Mouse (Mus musculus): ENCODE measurements around the gene Hnmt.
"Not testable (repeated sequence)": the region's sequence is repeated elsewhere in the genome, so short reads cannot be mapped to it uniquely, and the experiment has no call there.

Hnmt gene

DNA sequence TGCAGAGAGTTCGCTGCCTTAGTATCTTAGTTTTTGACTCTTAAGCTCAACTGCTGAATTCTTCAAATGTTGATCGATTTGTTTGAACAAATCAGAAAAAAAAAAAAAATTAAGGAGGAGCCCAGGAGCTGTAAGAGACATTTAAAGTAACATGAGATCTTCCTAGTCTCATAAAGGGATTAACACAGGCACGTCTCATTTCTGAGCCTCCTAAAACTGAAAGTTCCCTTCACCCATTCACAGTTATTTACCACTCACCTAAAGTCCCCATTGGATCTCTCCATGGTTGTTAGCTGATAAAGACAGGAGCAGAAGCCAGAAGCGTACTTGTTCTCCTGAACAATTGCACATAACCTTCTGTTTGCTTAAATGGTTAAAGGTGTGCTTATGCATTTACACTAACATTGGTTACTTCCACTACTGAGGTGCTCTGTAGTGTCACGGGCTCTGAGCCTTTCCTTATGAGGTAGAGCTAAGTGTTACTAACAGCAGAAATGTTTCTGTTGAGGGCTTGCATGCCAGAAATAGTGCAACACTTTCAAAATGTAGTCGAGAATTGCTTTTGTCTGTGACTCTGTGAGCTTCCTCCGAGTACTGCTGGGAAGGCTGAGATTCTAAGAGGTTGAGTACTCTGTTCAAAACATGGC is at the start of gene Hnmt:
Gene Hnmt (minus strand): TSS at position 51 of the 647 bp plus-strand sequence.
- no peak for DNase-seq (ENCODE audit: low read depth, low spot score)

DNA sequence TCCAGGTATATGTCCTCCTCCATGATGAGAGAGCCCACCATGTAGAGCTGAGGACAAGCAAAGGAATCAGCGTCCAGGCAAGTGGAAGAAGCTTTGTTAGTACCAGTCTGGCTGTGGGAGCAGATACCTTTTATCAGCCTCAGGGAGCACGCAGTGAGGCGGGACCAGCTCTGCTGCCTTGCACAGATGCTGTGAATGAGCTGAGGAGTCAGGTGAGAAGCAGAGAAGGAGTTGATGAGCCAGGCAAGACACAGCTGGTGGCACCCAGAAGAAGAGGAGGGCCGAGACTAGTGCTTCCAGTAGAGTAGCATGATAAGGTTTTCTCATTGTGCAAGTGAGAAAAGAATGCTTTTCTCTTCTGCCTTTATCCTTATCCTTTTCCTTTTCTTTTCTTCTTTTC is 47.3 kb upstream of the Hnmt start, which contains the start of gene Tbpl2:
Gene Tbpl2 (minus strand): TSS at position 101 of the 400 bp plus-strand sequence.
- DNase-seq (ENCODE audit: low read depth, low spot score): no peak

- DNase-seq (ENCODE audit: low read depth, low spot score): no peak
These were observed 41.7 kb upstream of the Hnmt start for GRCm38 (mm10) chr2:24090921-24091320.

DNA sequence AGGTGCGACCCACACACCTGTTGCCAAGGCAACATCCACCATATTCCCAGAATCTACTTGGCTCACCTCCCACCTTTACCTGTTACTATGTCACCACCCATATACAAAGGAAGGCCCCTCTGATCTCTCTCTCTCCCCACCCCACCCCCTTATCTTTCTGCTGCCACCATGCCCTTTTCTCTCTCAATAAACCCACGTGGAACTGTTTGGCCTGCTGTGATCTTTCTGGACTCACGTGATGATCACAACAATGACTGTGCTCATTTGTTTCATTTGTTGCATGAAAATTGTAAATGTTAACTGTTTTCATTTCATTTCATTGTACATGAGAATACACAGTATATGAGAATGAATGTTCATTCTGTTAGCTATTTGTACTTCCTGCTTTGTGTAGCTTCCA is 1.3 kb upstream of the Hnmt start:
- no peak for DNase-seq (ENCODE audit: low read depth, low spot score)

- no peak for DNase-seq (ENCODE audit: low read depth, low spot score)
These were observed 605 bp downstream of the Hnmt start for GRCm38 (mm10) chr2:24048480-24049097.

- DNase-seq (ENCODE audit: low read depth, low spot score): no peak
These were observed 1.4 kb downstream of the Hnmt start for GRCm38 (mm10) chr2:24047551-24048479.

DNA sequence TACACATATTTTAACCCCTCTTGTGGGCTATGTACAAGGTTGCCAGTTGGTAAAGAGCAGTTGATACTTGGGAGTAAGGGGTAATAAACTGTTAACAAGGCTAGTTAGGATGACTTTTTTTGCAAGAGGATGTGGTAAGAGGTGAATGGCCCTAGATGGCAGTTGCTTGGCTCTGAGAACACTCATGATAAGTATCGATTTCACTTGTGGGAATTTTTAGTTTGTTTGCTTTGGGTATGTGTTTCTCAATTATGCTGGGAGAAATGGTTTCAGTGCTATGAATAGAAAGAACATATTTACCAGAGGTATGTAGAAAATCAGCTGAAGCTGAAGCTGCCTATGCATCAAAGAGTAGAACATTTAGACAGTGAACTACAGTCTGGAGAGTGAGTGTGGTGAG is 6.3 kb downstream of the Hnmt start:
- no peak for DNase-seq (ENCODE audit: low read depth, low spot score)

DNA sequence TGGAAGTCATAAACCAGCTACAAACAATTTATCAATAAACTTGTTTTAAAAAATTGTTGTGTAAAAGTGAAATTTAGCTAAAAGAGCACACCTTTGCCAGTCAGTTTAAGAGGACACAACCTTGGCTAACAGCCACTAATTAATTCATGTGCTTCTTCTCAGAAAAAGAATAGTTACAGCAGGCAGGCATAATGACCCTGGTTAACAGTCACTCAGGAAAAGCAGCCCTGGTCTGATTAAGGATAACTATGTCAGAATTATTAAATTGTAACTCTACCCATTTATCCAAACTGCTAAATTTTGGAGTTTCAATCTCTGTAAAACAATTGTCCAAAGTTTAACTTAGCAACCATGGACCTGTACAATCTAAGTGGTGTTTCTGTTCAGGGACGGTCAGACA is 8.7 kb downstream of the Hnmt start:
- DNase-seq (ENCODE audit: low read depth, low spot score): no peak

GRCm38 (mm10) chr2:24019386-24019785 is 29.8 kb downstream of the Hnmt start:
- DNase-seq (ENCODE audit: low read depth, low spot score): not testable (repeated sequence)

- DNase-seq (ENCODE audit: low read depth, low spot score): no peak
These were observed 30.2 kb downstream of the Hnmt start for GRCm38 (mm10) chr2:24018966-24019365.

DNA sequence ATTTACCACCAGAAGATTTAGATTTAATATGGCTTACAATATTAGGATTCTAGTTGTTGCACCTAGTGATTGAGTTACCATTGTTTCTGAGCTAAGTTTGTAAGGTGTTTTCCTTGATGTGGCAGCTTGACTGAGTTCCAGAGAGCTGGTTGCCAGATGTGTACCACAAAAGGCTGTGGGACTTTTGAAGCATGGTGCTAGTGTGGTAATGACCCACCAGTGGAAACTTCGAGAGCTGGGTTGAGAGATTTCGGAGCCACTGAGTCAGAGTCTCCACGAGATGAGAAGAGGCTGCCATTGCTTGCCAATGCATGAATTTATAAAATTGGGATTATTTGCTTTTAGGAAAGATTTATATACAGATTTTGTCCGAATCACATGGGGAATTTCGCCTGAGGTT is 34.2 kb downstream of the Hnmt start:
- DNase-seq (ENCODE audit: low read depth, low spot score): no peak

DNA sequence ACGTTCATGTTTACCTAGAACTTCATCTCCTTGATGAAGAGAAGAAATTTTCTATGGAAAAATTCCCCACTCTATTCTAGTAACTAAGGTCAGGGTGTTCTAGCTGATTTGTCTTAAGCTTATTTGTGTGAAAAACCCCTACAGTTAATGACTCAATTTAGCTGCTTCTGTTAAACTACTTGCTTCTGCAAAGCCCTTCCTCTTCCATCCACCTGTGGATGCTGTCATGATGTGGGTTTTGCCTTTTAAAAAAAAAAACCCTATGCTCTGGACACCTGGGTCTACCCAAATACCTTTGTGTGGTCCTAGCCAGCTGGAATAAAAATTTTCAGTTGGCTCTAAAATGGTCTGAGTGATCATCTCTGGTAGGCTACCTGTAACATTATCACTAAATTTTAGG is 49.9 kb downstream of the Hnmt start:
- no peak for DNase-seq (ENCODE audit: low read depth, low spot score)

DNA sequence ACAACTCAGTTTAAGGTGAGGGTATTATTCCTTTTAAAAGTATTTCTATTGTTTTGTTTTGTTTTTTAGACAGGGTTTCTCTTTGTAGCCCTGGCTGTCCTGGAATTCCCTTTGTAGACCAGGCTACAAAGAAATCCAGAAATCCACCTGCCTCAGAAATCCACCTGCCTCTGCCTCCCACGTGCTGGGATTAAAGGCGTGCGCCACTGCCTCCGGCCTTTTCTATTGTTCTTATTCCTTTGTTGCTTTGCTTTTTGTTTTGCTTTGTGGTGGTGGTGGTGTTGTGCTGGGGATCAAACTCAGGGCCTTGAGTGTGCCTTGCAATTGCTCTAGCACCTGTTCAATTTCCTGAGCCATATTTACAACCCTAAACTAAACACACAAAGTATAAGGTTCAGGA is 50.4 kb downstream of the Hnmt start:
- no peak for DNase-seq (ENCODE audit: low read depth, low spot score)

DNA sequence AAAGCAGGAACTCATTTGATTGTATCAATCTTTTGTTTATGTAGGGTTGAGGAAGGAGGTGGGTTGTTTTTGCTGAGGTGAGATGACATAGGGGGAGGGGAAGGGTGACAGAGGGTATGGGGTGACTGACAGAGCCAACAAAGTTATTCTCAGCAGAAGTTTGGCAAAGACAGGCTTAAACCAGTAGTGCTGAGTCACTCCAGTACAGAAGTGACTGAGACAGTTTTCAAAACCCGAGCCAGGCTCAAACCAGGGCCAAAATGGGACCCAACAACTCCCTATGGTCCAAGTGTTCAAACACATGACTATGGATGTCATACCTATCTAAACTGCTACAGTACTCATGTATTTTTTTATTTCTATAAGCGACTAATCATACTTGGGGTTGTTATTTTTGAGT is 52.4 kb downstream of the Hnmt start:
- DNase-seq (ENCODE audit: low read depth, low spot score): no peak

GRCm38 (mm10) chr2:23990034-23990573 is 59.1 kb downstream of the Hnmt start:
- not testable (repeated sequence) for DNase-seq (ENCODE audit: low read depth, low spot score)

GRCm38 (mm10) chr2:23987283-23987682 is 61.9 kb downstream of the Hnmt start:
- DNase-seq (ENCODE audit: low read depth, low spot score): no peak

DNA sequence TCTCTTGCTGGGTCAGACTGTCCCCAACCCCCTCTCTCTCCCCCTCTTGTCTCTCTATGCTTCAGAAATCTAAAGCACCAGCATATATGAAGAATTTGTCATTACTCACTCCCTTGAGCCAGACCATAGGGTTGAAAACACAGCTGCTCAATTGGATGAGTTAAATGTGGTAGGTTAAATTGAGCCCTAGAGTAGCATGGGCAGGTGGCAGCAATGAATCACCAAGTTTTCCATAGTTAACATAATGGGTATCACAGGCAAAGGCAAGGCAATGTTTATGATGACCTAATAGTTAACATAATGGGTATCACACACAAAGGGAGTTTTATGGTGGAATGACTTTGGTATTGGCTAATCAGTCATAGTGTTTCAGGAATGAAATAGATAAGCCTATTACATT is 65.9 kb downstream of the Hnmt start:
- no peak for DNase-seq (ENCODE audit: low read depth, low spot score)

DNA sequence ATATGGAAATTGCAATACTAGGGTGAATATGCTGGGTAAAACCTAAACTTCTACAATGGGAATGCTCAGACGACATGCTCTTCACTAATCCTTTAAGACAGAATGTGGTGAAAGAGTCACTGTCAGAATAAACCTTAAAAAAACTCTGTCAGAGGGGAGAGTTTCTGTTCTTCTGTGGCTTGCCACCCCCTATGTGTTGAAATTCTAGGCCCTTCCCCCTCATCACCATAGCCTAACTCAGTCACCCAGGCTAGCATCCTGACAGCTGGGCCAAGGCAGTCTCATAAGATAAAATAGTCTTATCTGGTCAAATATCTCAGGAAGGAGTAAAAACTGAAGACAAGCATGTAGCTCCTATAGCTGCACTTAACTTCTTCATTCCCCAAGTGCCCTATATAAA is 66.3 kb downstream of the Hnmt start:
- DNase-seq (ENCODE audit: low read depth, low spot score): no peak

GRCm38 (mm10) chr2:23960659-23961274 is 88.4 kb downstream of the Hnmt start:
- not testable (repeated sequence) for DNase-seq (ENCODE audit: low read depth, low spot score)
